Mouse (Mus musculus) CH12.LX (cell line): Measurements from ENCODE around the gene D130043K22Rik. TPM values are rescaled to one million over a fixed set of nuclear protein-coding genes. Genes with fewer than 3 reads are reported as not detected.
A peak's percentile ranks its signal among the peaks of the same experiment; 100 is the strongest.

Experiments used
- DNase-seq: peaks from one replicate; pipeline ENCODE4 v3.0.0-alpha.2; 2013; ENCODE audit errors: extremely low read depth
- H3K27ac ChIP-seq: 2 replicates; pipeline ENCODE4 v1.5.1; 2012; ENCODE audit warnings: low read depth, mild to moderate bottlenecking, control low read depth, moderate library complexity; ENCODE audit not compliant: insufficient read depth
- H3K27me3 ChIP-seq: replicated peaks from 2 replicates; pipeline ENCODE3; 2012; ENCODE audit warnings: inconsistent platforms
- H3K36me3 ChIP-seq, 2 experiments: replicated peaks in 1 of 2; 2 replicates each; pipeline versions ENCODE3 to v1.6.1; 2012; ENCODE audit warnings: inconsistent platforms in 1 of 2, low read length in 1 of 2, mild to moderate bottlenecking in 1 of 2, mixed read lengths in 1 of 2, moderate library complexity in 1 of 2; ENCODE audit not compliant: control insufficient read depth in 1 of 2, insufficient read depth in 1 of 2
- H3K4me1 ChIP-seq, 2 experiments: 2 replicates each; pipeline ENCODE4 v1.6.1; 2012; ENCODE audit warnings: inconsistent platforms in 1 of 2, moderate library complexity in 1 of 2; ENCODE audit not compliant: insufficient read depth in 2 of 2, control insufficient read depth in 1 of 2
- H3K4me2 ChIP-seq: 2 replicates; pipeline ENCODE4 v1.6.1; 2012; ENCODE audit warnings: low read depth, mild to moderate bottlenecking, control low read depth; ENCODE audit not compliant: poor library complexity, insufficient read depth, severe bottlenecking
- H3K4me3 ChIP-seq, 3 experiments: fragments of 150-350 bp in 1 of 3; sonication (generic) in 1 of 3; replicated peaks in 1 of 3; 2 replicates each; pipeline versions ENCODE3 to v1.5.1; 2011 to 2012; ENCODE audit warnings: low read depth in 2 of 3, low read length in 2 of 3, mild to moderate bottlenecking in 2 of 3, moderate library complexity in 2 of 3, control low read depth in 1 of 3, improper control_type of control experiment in 1 of 3, inconsistent platforms in 1 of 3, mixed read lengths in 1 of 3; ENCODE audit not compliant: poor library complexity in 1 of 3
- H3K79me2 ChIP-seq: replicated peaks from 2 replicates; pipeline ENCODE4 v1.6.1; 2012; ENCODE audit warnings: mild to moderate bottlenecking, moderate library complexity; ENCODE audit not compliant: control insufficient read depth, poor library complexity, insufficient read depth, severe bottlenecking; ENCODE audit errors: extremely low read depth
- H3K9ac ChIP-seq: 2 replicates; pipeline ENCODE4 v1.6.1; 2012; ENCODE audit warnings: low read depth, mild to moderate bottlenecking, control low read depth, moderate library complexity; ENCODE audit not compliant: insufficient read depth
- H3K9me3 ChIP-seq: replicated peaks from 2 replicates; pipeline ENCODE3; 2012; ENCODE audit warnings: low read length, inconsistent platforms, mixed read lengths
- BHLHE40 ChIP-seq: IDR thresholded peaks from 2 replicates; pipeline ENCODE4 v1.6.1; 2011; ENCODE audit warnings: mild to moderate bottlenecking, low read depth, low read length, improper control_type of control experiment
- CTCF ChIP-seq, 2 experiments: IDR thresholded peaks in 1 of 2; conservative IDR thresholded peaks in 1 of 2; 2 replicates each; pipeline ENCODE4 v1.5.1; 2011 to 2012; ENCODE audit warnings: low read depth in 2 of 2, low read length in 2 of 2, improper control_type of control experiment in 1 of 2, inconsistent platforms in 1 of 2, mild to moderate bottlenecking in 1 of 2, moderate library complexity in 1 of 2
- ELF1 ChIP-seq: IDR thresholded peaks from 2 replicates; pipeline ENCODE4 v1.6.1; 2014; ENCODE audit warnings: low read depth, mild to moderate bottlenecking, inconsistent platforms, low read length, improper control_type of control experiment
- EP300 ChIP-seq: IDR thresholded peaks from 2 replicates; pipeline ENCODE4 v1.6.1; 2011; ENCODE audit warnings: low read length, improper control_type of control experiment
- HCFC1 ChIP-seq: IDR thresholded peaks from 2 replicates; pipeline ENCODE4 v1.6.1; 2012; ENCODE audit warnings: low read depth, mild to moderate bottlenecking, inconsistent platforms, low read length, improper control_type of control experiment
- IRF4 ChIP-seq: IDR thresholded peaks from 2 replicates; pipeline ENCODE4 v1.6.1; 2014; ENCODE audit warnings: low read depth, mild to moderate bottlenecking, inconsistent platforms, low read length, improper control_type of control experiment
- MAFK ChIP-seq: IDR thresholded peaks from 2 replicates; pipeline ENCODE4 v1.6.1; 2011; ENCODE audit warnings: low read length, improper control_type of control experiment; ENCODE audit not compliant: insufficient replicate concordance
- MAX ChIP-seq: IDR thresholded peaks from 2 replicates; pipeline ENCODE4 v1.6.1; 2011; ENCODE audit warnings: low read length, improper control_type of control experiment
- MEF2A ChIP-seq: IDR thresholded peaks from 2 replicates; pipeline ENCODE4 v1.6.1; 2014; ENCODE audit warnings: low read depth, mild to moderate bottlenecking, inconsistent platforms, low read length, improper control_type of control experiment, borderline replicate concordance
- MYC ChIP-seq: IDR thresholded peaks from 2 replicates; pipeline ENCODE4 v1.6.1; 2011; ENCODE audit warnings: low read depth, mild to moderate bottlenecking, improper control_type of control experiment, low read length
- POLR2A ChIP-seq: IDR thresholded peaks from 2 replicates; pipeline ENCODE4 v1.6.1; 2011; ENCODE audit warnings: low read depth, mild to moderate bottlenecking, improper control_type of control experiment, low read length
- POLR2AphosphoS2 ChIP-seq: IDR thresholded peaks from 2 replicates; pipeline ENCODE4 v1.6.1; 2011; ENCODE audit warnings: low read depth, low read length, improper control_type of control experiment
- RAD21 ChIP-seq: IDR thresholded peaks from 2 replicates; pipeline ENCODE4 v1.6.1; 2011; ENCODE audit warnings: low read depth, mild to moderate bottlenecking, low read length, improper control_type of control experiment, moderate library complexity
- RCOR1 ChIP-seq: conservative IDR thresholded peaks from 2 replicates; pipeline ENCODE4 v1.6.1; 2012; ENCODE audit warnings: low read depth, mild to moderate bottlenecking, inconsistent platforms, low read length, improper control_type of control experiment
- TBP ChIP-seq: conservative IDR thresholded peaks from 2 replicates; pipeline ENCODE4 v1.6.1; 2011; ENCODE audit warnings: low read depth, low read length, improper control_type of control experiment
- ZC3H11A ChIP-seq: IDR thresholded peaks from 2 replicates; pipeline ENCODE4 v1.6.1; 2012; ENCODE audit warnings: low read depth, mild to moderate bottlenecking, inconsistent platforms, low read length, improper control_type of control experiment
- ZKSCAN1 ChIP-seq: IDR thresholded peaks from 2 replicates; pipeline ENCODE4 v1.6.1; 2012; ENCODE audit warnings: low read depth, inconsistent platforms, low read length, improper control_type of control experiment, borderline replicate concordance
- ZNF384 ChIP-seq: IDR thresholded peaks from 2 replicates; pipeline ENCODE4 v1.6.1; 2012; ENCODE audit warnings: low read depth, low read length, improper control_type of control experiment, inconsistent platforms
- dilution Hi-C: fragments of 300-500 bp; cut with MboI; formaldehyde crosslinking; loops from 2 replicates; pipeline ENCODE4 v1.14.3; 2020; ENCODE audit warnings: low sequenced_read_pairs; ENCODE audit not compliant: extremely low pct_unique_long_range_greater_than_20kb, extremely low pct_ligation_motif_present
- in situ Hi-C: fragments of 300-500 bp; cut with MboI; formaldehyde crosslinking; loops from 3 replicates; pipeline ENCODE4 v1.14.3; 2019; ENCODE audit warnings: low sequenced_read_pairs, low pct_ligation_motif_present, low pct_unique_long_range_greater_than_20kb, mixed read lengths
- polyA plus RNA-seq: library from polyadenylated mRNA; unstranded; fragments of >175 nt; gene quantifications from 2 replicates; pipeline ENCODE4 v1.2.1, GENCODE M21; 2012; ENCODE audit warnings: low read depth; ENCODE audit not compliant: insufficient read length
- total RNA-seq, 2 experiments: library from RNA; depleted of rRNA; stranded (reverse); fragments of 300-350 nt in 1 of 2; fragments of >200 nt in 1 of 2; gene quantifications; 2 replicates each; pipeline ENCODE4 v1.2.3; 2012 to 2014

The D130043K22Rik gene
- total and polyA plus RNA-seq, 3 experiments = 0.04 to 0.25 (median 0.05) TPM

GRCm38 (mm10) chr13:24803196-24803595 lies 41.7 kb upstream of the D130043K22Rik start:
- H3K4me1 ChIP-seq = peaks cover 5 to 33% of the 10 kb centered on the region in 2 experiments; a peak in 3 of 4 replicates
- DNase-seq = no peak
- TF ChIP-seq ZC3H11A (no peak), RCOR1 (no peak), TBP (0 out of 2 replicates have a peak, but pooled peaks have one; percentile 5), EP300 (no peak)
- H3K4me3 ChIP-seq = peak overlapping the region; percentile 87 to 97 (median 91)
- peaks cover 23 to 34% of the 10 kb centered on the region in 2 experiments for H3K36me3 ChIP-seq
- no peaks in the 10 kb centered on the region for H3K27me3 ChIP-seq
- H3K4me2 ChIP-seq = peak overlapping the region; percentile 99
- no peak overlapping the region for H3K27ac ChIP-seq
- in situ Hi-C loops (no loop called here), dilution Hi-C loops (no loop called here)
- peaks cover 47% of the 10 kb centered on the region for H3K79me2 ChIP-seq
- peak overlapping the region; percentile 97 for H3K9ac ChIP-seq
- H3K9me3 ChIP-seq = no peaks in the 10 kb centered on the region

- no peak for DNase-seq
- peaks cover 3 to 49% of the 10 kb centered on the region in 2 experiments; a peak in 3 of 4 replicates for H3K4me1 ChIP-seq
- no peak overlapping the region for H3K9ac ChIP-seq
- TF ChIP-seq ELF1 = no peak
- no peak for TF ChIP-seq RAD21
- TF ChIP-seq BHLHE40 = no peak
- no peak for TF ChIP-seq POLR2A
- no peak for TF ChIP-seq POLR2AphosphoS2
- no peak for TF ChIP-seq CTCF (conservative IDR thresholded peaks at IDR 0.05 in 1 of 2, IDR thresholded peaks at IDR 0.05 in 1 of 2; ENCODE audit: low read depth in 2 of 2, low read length in 2 of 2)
- no peak for TF ChIP-seq IRF4
- TF ChIP-seq ZNF384 = no peak
- no peak for TF ChIP-seq MAFK
- no peak for TF ChIP-seq MAX
- TF ChIP-seq HCFC1 = no peak
- no peak for TF ChIP-seq MYC
- no peak for TF ChIP-seq MEF2A
- TF ChIP-seq ZKSCAN1 = no peak
- H3K4me3 ChIP-seq = no peak overlapping the region
- H3K4me2 ChIP-seq = no peak overlapping the region
- peaks cover 34 to 62% of the 10 kb centered on the region in 2 experiments for H3K36me3 ChIP-seq
- peaks cover 55% of the 10 kb centered on the region for H3K79me2 ChIP-seq
- H3K27me3 ChIP-seq = no peaks in the 10 kb centered on the region
- H3K27ac ChIP-seq = no peak overlapping the region
- dilution Hi-C loops = no loop called here
- no peaks in the 10 kb centered on the region for H3K9me3 ChIP-seq
- in situ Hi-C loops = no loop called here
Observed at GRCm38 (mm10) chr13:24806079-24806478, 38.9 kb upstream of the D130043K22Rik start.
